Mouse (Mus musculus): ENCODE data around the gene Chga.

Chga gene

DNA sequence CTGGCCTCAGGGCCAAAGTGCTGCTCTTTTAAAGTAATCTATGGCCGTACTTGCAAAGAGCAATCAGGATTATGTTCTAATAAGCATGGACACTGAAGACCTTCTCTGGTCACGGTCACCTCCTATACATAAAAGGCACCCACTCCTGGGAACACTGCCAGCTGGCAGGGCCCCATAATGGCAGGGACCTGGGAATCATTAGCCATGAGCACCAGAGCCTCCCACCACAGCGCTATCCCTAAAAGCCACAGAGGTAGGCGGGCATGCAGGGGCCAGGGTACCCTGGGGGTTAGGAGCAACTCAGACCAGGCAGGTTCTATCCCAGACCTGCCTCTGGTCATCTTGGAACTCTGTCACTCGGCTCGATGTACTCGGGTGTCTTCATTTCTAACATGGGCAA, 45.0 kb downstream of the Chga start:
- no peak for DNase-seq (ENCODE audit: low read depth, low spot score)

GRCm38 (mm10) chr12:102600345-102600744, 45.6 kb downstream of the Chga start:
- DNase-seq (ENCODE audit: low read depth, low spot score) = no peak

DNA sequence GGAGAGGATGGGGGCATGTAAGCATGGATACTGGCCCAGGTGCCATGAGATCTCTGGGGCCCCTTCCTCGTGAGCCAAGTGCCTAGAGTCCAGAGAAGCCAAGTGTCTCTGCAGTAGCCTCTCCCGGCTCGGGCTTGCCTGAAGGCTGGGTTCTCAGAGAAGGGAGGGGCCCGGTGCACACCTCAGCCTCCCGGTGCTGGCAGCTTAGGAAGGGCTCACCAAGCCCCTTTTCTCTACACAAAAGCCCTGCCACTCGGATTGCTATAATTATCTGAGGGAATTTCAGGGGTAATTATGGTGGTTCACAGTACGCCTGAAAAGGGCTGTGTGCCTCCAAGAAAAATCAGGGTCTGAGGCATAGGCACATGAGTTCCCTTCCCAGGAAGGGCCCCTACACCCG, 47.1 kb downstream of the Chga start:
- DNase-seq (ENCODE audit: low read depth, low spot score) = no peak

- DNase-seq (ENCODE audit: low read depth, low spot score) = no peak
Observed at GRCm38 (mm10) chr12:102602255-102603041, 47.7 kb downstream of the Chga start.

GRCm38 (mm10) chr12:102605607-102606006, 50.8 kb downstream of the Chga start:
- no peak for DNase-seq (ENCODE audit: low read depth, low spot score)

- DNase-seq (ENCODE audit: low read depth, low spot score) = no peak
Observed at GRCm38 (mm10) chr12:102607066-102607465, 52.3 kb downstream of the Chga start.

DNA sequence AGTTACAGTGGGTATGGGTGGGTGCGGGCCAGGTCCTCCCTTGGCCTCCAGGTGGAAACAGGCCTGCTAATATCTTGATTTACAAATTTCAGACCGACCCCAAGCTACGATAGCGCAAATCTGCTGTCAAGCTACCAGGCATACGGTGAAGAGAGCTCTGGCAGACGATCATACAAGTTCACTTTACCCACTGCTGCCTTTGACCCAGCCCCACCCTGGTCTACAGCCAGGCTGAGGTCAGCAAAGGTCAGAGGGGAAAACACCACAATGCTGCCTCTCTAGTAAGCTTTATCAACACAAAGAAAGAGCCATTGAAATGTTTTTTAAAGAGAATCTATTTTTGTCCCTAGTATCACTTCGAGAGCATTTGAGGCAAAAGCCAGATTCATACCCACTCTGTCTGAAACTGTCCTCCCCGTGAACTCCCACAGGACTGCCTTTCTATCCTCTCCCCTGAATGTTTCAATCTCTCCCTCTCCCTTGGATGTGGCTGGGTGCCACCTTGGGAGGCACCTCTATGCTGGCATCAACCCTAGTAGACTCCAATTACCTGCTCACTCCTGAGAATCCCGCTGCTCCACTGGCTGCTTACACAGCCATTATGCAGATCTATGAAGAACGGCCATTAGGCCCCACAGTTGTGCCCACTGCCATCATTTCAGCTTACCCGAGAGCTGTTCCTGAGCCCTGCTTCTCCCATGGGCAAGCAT, 53.2 kb downstream of the Chga start:
- no peak for DNase-seq (ENCODE audit: low read depth, low spot score)

GRCm38 (mm10) chr12:102610927-102611326, 56.2 kb downstream of the Chga start:
- no peak for DNase-seq (ENCODE audit: low read depth, low spot score)

GRCm38 (mm10) chr12:102612431-102612830, 57.7 kb downstream of the Chga start:
- no peak for DNase-seq (ENCODE audit: low read depth, low spot score)

DNA sequence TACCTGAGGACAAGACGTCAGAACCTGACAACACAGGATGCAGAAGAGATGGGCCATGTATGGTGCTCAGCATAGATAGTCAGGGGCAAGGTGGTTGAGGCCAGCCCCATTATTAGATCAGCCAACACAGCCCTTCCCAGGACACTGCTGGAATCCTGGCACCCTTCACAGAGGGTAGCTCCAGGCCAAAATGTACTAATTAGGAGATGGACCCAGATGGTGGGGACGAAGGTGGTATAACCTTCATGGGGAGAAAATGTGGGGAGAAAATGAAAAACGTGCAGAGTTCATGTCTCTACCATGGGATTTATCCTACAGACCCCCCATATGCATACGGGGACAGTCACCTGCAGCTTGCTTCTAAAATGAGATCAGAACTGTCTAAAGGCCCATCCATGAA, 58.6 kb downstream of the Chga start:
- no peak for DNase-seq (ENCODE audit: low read depth, low spot score)
